Mouse (Mus musculus) limb, embryonic 14.5 days (tissue): ENCODE results near the gene Gm28038. TPM values are rescaled to one million over a fixed set of nuclear protein-coding genes. Genes with fewer than 3 reads are reported as not detected.

Experiments
- ATAC-seq: fragments of 200-750 bp; cut with Nextera tagmentation; 2 replicates; pipeline ENCODE4 v1.8.0; 2017; ENCODE audit warnings: low read depth, moderate number of reproducible peaks, moderate TSS enrichment; ENCODE audit not compliant: low FRiP score
- DNase-seq: peaks from one replicate; pipeline ENCODE4 v3.0.0-alpha.2; 2015; ENCODE audit warnings: low spot score
- H3K27ac ChIP-seq: fragments of 300-500 bp; sonication (generic); replicated peaks from 2 replicates; pipeline ENCODE4 v1.5.1; 2014; ENCODE audit warnings: low read depth, mild to moderate bottlenecking, low read length, moderate library complexity, mixed read lengths
- H3K27me3 ChIP-seq: fragments of 300-500 bp; sonication (generic); 2 replicates; pipeline ENCODE4 v1.6.1; 2014; ENCODE audit warnings: low read length, mixed read lengths; ENCODE audit not compliant: control insufficient read depth, insufficient read depth
- H3K36me3 ChIP-seq: fragments of 300-500 bp; sonication (generic); 2 replicates; pipeline ENCODE4 v1.6.1; 2014; ENCODE audit warnings: mild to moderate bottlenecking, low read length, moderate library complexity, mixed read lengths; ENCODE audit not compliant: control insufficient read depth, insufficient read depth
- H3K4me1 ChIP-seq: fragments of 300-500 bp; sonication (generic); 2 replicates; pipeline ENCODE4 v1.6.1; 2014; ENCODE audit warnings: antibody characterized with exemption, low read length, mixed read lengths; ENCODE audit not compliant: control insufficient read depth, insufficient read depth
- H3K4me2 ChIP-seq: fragments of 300-500 bp; sonication (generic); replicated peaks from 2 replicates; pipeline ENCODE4 v1.6.1; 2014; ENCODE audit warnings: low read depth, mild to moderate bottlenecking, low read length, moderate library complexity; ENCODE audit not compliant: severe bottlenecking
- H3K4me3 ChIP-seq: fragments of 300-500 bp; sonication (generic); replicated peaks from 2 replicates; pipeline ENCODE4 v1.5.1; 2014; ENCODE audit warnings: low read length
- H3K9ac ChIP-seq: fragments of 300-500 bp; sonication (generic); 2 replicates; pipeline ENCODE4 v1.6.1; 2014; ENCODE audit warnings: mild to moderate bottlenecking, low read depth, low read length, moderate library complexity; ENCODE audit not compliant: severe bottlenecking
- H3K9me3 ChIP-seq: fragments of 300-500 bp; sonication (generic); 2 replicates; pipeline ENCODE4 v1.6.1; 2016; ENCODE audit warnings: low read length; ENCODE audit not compliant: control insufficient read depth
- POLR2A ChIP-seq: fragments of 200-500 bp; IDR thresholded peaks from 2 replicates; pipeline ENCODE4 v1.8.0; 2012; ENCODE audit warnings: inconsistent platforms, mild to moderate bottlenecking, moderate library complexity, borderline replicate concordance; ENCODE audit not compliant: insufficient read depth, insufficient read length; ENCODE audit errors: extremely low read depth
- WGBS: fragments of 180-500 bp; shearing (Covaris S2); extraction: QIAGEN DNeasy Blood & Tissue Kit; methylation state at CpG from one replicate; pipeline ENCODE4 v1.1.7; 2014; 5-methylcytosine and 5-hydroxymethylcytosine counted together
- polyA plus RNA-seq, 2 experiments: library from polyadenylated mRNA; depleted of rRNA in 1 of 2; stranded (reverse) in 1 of 2; unstranded in 1 of 2; fragments of >200 nt; fragmentation: Nextera tagmentation in 1 of 2; extraction: Ambion mirVana in 1 of 2; gene quantifications; 2 replicates each; pipeline versions ENCODE4 v1.2.1 to v1.2.3; 2012 to 2014

Gene Gm28038
- polyA plus RNA-seq (2012; rRNA removed), result not detected in 2 replicates
- not detected in 2 replicates for polyA plus RNA-seq (2014; fragmentation: Nextera tagmentation; extraction: Ambion mirVana)

DNA sequence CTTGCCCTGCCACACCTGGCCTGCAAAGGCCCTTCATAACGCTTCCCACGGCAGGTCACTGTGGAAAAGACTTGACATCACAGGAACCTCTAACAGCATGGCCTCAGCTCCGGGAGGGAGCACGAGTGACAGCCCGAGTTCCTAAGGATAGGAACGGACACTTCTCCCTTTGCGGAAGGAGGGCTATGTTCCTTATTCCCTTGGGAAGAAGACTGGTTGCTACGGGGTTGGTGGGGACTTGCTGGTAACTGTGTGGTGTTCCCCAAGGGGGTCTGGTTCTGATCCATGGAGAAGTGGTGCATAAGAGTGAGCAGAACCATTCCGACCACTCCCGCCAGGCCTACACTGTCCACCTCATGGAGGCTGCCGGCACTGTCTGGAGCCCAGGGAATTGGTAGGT, at the start of gene Gm28038:
Gene Gm28038 (plus strand): TSS at position 301 of the 400 bp plus-strand sequence.
- H3K27ac ChIP-seq, result no peak within 1 kb of the TSS
- no peak within 1 kb of the TSS for H3K9ac ChIP-seq
- H3K4me3 ChIP-seq, result no peak within 1 kb of the TSS
- no peak within 1 kb of the TSS for H3K4me2 ChIP-seq
- no peak for DNase-seq
- no peak for ATAC-seq
- H3K9me3 ChIP-seq, result no peaks in the 10 kb centered on the region
- H3K27me3 ChIP-seq, result no peaks in the 10 kb centered on the region
- peaks cover 6% of the 10 kb centered on the region for H3K4me1 ChIP-seq
- H3K36me3 ChIP-seq, result 0 out of 2 replicates have a peak, but pooled peaks cover 2% of the 10 kb centered on the region
- WGBS, result 84% methylated on average over 11 of the region's 11 CpGs
- TF ChIP-seq POLR2A, result no peak

DNA sequence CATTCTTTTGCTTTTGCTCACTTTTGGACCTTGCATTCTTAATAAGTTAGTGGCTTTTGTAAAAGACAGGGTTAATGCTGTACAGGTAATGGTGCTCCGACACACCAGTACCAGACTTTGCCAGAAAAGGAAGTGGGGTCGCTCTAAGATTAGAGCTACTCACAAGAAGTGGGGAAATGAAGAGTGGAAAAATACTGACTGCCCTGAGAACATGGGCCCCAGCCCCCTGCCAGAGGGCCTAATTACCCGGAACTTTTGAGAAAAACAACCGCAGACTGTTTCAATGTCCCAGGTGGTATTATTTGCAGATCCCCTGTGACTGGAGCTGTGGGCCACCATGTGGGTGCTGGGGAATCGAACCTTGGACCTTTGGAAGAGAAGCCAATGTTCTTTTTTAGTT, 45.2 kb upstream of the Gm28038 start:
- Histone ChIP-seq H3K4me1 (peaks cover 14% of the 10 kb centered on the region), H3K9ac (no peak overlapping the region), H3K27me3 (no peaks in the 10 kb centered on the region), H3K36me3 (peaks cover 7% of the 10 kb centered on the region), H3K4me2 (no peak overlapping the region), H3K27ac (no peak overlapping the region), H3K9me3 (no peaks in the 10 kb centered on the region), H3K4me3 (no peak overlapping the region)
- DNase-seq (no peak), ATAC-seq (no peak)
- 74% methylated on average over 5 of the region's 5 CpGs for WGBS
- no peak for TF ChIP-seq POLR2A

DNA sequence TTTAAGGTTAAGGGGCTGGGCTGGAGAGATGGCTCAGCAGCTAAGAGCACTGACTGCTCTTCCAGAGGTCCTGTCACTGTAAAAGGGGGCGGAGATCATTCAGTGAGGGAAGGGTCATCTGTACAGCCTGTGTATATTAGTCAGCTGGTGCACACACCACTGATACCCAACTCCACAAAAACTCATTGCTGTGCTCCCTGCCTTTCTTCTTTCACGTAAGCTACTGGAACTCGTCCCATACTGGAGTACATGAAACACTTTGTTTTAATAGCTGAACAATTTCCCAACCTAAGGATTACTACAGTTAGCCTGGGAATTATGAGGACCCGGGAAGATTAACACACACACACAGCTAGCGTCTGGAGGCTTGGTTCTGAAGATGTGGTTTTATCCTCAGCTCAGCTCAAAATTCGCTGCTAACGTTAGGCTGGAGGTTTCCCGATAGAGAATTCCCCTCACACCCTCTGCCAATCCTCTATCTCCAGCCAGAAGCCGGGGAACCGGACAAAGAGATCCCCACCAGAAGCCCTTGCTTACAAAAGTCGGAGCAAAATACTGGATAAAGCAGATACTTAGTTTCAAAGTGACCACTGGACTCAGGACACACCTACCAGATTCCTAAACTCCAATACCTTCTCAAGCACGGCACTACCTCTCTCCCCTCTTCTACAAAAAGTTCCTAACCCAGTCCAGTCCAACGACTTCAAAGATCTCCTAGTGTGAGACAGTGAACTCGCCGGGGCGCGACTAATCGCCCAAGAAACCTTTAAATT, 44.2 kb upstream of the Gm28038 start:
- Histone ChIP-seq H3K9ac (peak overlapping the region; percentile 89), H3K27me3 (no peaks in the 10 kb centered on the region), H3K27ac (peak overlapping the region; percentile 81), H3K36me3 (peaks cover 17% of the 10 kb centered on the region), H3K4me2 (peak overlapping the region; percentile 74), H3K4me3 (peak overlapping the region; percentile 80), H3K4me1 (peaks cover 14% of the 10 kb centered on the region), H3K9me3 (no peaks in the 10 kb centered on the region)
- peak; percentile 17 for DNase-seq
- WGBS, result 3% methylated on average over 18 of the region's 18 CpGs
- no peak for TF ChIP-seq POLR2A
- 0 out of 2 replicates have a peak, but pooled peaks have one; percentile 3 for ATAC-seq

DNA sequence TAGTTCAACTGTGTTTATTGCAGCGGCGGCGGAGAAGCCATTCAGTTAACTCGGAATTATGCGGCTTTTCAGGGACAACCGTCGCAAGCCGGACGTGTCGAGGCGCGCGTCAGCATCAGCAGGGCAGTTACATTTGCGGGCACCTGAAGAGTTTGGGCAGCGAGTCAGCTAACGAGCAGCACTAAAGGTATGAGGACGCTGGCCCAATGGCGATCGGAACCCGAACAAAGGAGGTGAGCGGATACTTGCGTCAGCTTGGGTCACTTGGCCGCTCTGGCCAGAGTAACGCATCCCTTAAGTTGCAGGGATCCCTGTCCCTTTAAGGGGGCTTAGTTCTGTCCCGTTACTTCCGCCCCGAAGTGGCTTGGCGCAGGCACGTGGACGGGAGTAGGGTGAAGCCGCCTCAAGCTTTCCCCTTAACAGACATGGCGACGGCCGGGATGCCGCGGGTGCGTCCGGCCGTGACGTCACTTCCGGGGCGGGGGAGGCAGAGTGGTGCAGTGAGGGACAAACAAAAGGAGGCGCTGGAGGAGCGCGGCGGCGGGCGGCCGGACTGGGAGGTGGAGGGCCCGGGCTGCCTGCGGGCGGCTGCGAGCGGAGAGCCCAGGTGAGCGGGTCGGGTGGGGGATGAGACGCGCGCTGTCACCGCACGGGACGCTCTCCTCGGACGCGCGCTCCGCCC, 43.5 kb upstream of the Gm28038 start, which contains the start of gene Lrrc8a:
Gene Lrrc8a (plus strand): TSS at position 517 of the 682 bp plus-strand sequence.
- Histone ChIP-seq H3K27ac (peak within 1 kb of the TSS; percentile 83), H3K4me2 (peak within 1 kb of the TSS; percentile 91), H3K36me3 (peaks cover 25% of the 10 kb centered on the region), H3K4me3 (peak within 1 kb of the TSS; percentile 80), H3K9ac (peak within 1 kb of the TSS; percentile 89), H3K27me3 (no peaks in the 10 kb centered on the region), H3K9me3 (no peaks in the 10 kb centered on the region), H3K4me1 (peaks cover 14% of the 10 kb centered on the region)
- ATAC-seq (peak; percentile 97), DNase-seq (peak; percentile 96)
- peak; percentile 67; the same call in 1 of the 2 replicates for TF ChIP-seq POLR2A
- WGBS, result under 1% methylated on average over 42 of the region's 67 CpGs

DNA sequence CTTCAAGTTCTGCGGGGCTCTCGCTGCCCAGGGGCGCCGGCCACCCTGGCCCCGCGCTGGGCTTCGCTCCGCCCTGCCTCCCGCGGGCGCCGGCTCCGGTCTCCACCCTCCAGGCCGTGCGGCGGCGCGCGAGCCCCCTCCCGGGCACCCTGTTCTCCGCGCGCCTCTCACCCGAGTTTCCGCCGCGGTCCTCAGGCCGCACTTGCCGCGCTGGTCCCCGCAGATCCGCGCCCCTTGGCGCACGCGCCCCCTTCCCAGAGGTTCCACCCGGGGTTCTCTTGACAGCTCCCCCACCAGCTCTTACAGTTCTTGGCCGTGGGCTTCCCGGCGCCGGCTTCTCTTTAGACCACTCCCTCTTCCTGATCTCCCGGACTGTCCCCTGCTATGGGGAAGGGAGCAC, 43.0 kb upstream of the Gm28038 start:
- Histone ChIP-seq H3K4me2 (peak overlapping the region; percentile 91), H3K4me1 (peaks cover 14% of the 10 kb centered on the region), H3K27me3 (no peaks in the 10 kb centered on the region), H3K36me3 (peaks cover 29% of the 10 kb centered on the region), H3K27ac (peak overlapping the region; percentile 83), H3K4me3 (peak overlapping the region; percentile 80), H3K9me3 (no peaks in the 10 kb centered on the region), H3K9ac (peak overlapping the region; percentile 89)
- ATAC-seq (peak; percentile 88), DNase-seq (no peak)
- WGBS, result 0% methylated on average over 23 of the region's 42 CpGs
- no peak for TF ChIP-seq POLR2A
